Mouse (Mus musculus): ENCODE data around the gene Gpx6. TPM values are rescaled to one million over a fixed set of nuclear protein-coding genes. Genes with fewer than 3 reads are reported as not detected.

The Gpx6 gene
- polyA plus RNA-seq, 1 experiment from 2014 or later, result 0.27 TPM

DNA sequence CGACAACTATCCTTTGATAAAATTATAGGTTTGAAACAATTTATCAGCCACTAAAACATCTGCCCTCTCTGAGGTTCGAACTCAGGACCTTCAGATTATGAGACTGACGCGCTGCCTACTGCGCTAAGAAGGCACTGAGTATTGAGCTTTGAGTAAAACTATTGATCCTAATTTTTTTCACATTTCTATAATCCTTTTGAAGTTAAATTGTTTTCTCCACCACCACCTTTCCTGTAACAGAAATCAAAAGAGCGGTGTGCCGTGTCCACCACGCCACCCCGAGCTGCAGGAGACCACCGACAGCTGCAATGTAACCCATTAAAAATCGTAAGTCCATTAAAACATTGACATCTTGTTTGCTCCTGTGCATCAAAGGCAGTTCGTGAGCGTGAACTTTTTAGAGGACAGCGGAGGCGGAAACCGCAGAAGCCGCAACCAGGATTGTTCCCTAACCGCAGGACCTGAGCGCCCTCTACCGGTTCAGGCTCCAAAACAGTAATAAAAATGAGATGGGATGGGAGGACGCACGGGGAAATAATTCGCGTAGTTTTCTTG, 14.8 kb downstream of the Gpx6 start:
- under 1% methylated on average over 24 of the region's 24 CpGs for WGBS
- H3K27ac ChIP-seq (replicated peaks), result no peak overlapping the region
- ATAC-seq (ENCODE audit: low FRiP score, low read depth), result peak; percentile 78; the same call in 1 of the 2 replicates
- peaks cover 9% of the 10 kb centered on the region for H3K27me3 ChIP-seq
- 0 out of 2 replicates have a peak overlapping the region, but pooled peaks have one; percentile 9 for H3K9ac ChIP-seq
- no peaks in the 10 kb centered on the region for H3K36me3 ChIP-seq
- H3K4me2 ChIP-seq, result peak overlapping the region; percentile 60
- H3K4me3 ChIP-seq, result peak overlapping the region; percentile 43
- H3K9me3 ChIP-seq, result no peaks in the 10 kb centered on the region
- H3K4me1 ChIP-seq (replicated peaks), result peaks cover 13% of the 10 kb centered on the region

DNA sequence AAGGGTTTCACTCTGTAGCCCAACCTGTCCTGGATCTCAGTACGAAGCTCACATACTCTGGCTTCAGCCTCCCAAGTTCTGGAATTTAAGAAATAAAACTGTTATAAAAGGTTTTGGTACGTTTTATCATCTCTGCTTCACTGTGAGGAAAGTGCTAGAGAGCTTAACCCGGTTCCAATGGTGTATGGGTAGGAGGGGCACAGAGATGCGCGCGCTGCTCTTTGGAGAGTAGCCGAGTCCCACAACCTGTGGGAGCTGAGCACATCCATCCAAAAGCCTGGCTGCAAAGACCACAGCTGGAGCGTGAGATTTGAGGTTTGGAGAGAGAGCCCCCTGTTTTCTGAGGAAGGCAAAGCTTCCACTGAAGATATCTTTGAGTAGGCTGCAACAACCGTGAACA, 15.5 kb downstream of the Gpx6 start:
- Histone ChIP-seq H3K4me2 (peak overlapping the region; percentile 60), H3K9me3 (no peaks in the 10 kb centered on the region), H3K4me1 (replicated peaks) (peaks cover 13% of the 10 kb centered on the region), H3K27ac (replicated peaks) (no peak overlapping the region), H3K9ac (0 out of 2 replicates have a peak overlapping the region, but pooled peaks have one; percentile 9), H3K36me3 (no peaks in the 10 kb centered on the region), H3K27me3 (peaks cover 9% of the 10 kb centered on the region), H3K4me3 (peak overlapping the region; percentile 43)
- WGBS, result 2% methylated on average over 9 of the region's 9 CpGs
- peak; percentile 54; the same call in 1 of the 2 replicates for ATAC-seq (ENCODE audit: low FRiP score, low read depth)

DNA sequence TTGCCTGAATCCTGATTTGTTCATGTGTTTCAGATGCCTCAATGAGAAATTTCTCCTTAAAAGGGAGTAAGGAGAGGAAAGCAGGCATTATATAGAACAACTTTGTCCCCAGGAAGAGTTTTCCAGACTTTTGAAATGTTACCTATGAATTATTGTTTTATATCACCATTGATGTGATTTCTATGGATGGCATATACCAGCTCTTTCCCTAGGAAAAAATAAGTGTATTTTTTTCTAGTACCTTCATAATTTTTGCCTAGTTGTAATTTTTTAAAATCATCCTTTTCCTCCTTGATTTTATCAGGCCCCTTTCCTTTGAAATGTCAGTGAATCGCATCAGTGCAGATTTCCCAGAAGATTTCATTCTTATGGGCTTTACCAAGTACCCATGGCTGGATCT, 34.7 kb downstream of the Gpx6 start, which contains the start of gene Olfr1367:
Gene Olfr1367, plus strand, starts transcription at position 301 of the 400 bp plus-strand sequence.
- no peaks in the 10 kb centered on the region for H3K4me1 ChIP-seq (replicated peaks)
- no peaks in the 10 kb centered on the region for H3K9me3 ChIP-seq
- H3K4me3 ChIP-seq, result no peak within 1 kb of the TSS
- 96% methylated on average over 1 of the region's 1 CpGs for WGBS
- H3K27ac ChIP-seq (replicated peaks), result no peak within 1 kb of the TSS
- no peaks in the 10 kb centered on the region for H3K27me3 ChIP-seq
- ATAC-seq (ENCODE audit: low FRiP score, low read depth), result no peak
- no peak within 1 kb of the TSS for H3K4me2 ChIP-seq
- H3K36me3 ChIP-seq, result no peaks in the 10 kb centered on the region
- no peak within 1 kb of the TSS for H3K9ac ChIP-seq

DNA sequence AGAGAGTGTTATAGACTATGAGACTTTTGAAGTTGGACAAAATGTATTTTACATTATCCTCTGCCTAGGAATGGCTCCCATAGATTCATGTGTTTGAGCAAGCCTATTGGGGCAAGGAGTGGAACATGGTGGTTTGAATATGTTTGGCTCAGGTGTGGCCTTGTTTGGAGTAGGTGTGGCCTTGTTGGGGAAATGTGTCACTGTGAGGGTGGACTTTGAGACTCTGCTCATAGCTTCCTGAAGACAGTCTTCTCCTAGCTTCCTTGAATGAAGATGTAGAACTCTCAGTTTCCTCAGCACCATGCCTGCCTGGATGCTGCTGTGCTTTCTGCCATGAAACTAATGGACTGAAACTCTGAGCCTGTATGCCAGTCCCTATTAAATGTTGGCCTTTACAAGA, 38.7 kb downstream of the Gpx6 start:
- Histone ChIP-seq H3K4me1 (replicated peaks) (no peaks in the 10 kb centered on the region), H3K9me3 (no peaks in the 10 kb centered on the region), H3K9ac (no peak overlapping the region), H3K4me3 (no peak overlapping the region), H3K36me3 (no peaks in the 10 kb centered on the region), H3K4me2 (no peak overlapping the region), H3K27me3 (no peaks in the 10 kb centered on the region), H3K27ac (replicated peaks) (no peak overlapping the region)
- no peak for ATAC-seq (ENCODE audit: low FRiP score, low read depth)

DNA sequence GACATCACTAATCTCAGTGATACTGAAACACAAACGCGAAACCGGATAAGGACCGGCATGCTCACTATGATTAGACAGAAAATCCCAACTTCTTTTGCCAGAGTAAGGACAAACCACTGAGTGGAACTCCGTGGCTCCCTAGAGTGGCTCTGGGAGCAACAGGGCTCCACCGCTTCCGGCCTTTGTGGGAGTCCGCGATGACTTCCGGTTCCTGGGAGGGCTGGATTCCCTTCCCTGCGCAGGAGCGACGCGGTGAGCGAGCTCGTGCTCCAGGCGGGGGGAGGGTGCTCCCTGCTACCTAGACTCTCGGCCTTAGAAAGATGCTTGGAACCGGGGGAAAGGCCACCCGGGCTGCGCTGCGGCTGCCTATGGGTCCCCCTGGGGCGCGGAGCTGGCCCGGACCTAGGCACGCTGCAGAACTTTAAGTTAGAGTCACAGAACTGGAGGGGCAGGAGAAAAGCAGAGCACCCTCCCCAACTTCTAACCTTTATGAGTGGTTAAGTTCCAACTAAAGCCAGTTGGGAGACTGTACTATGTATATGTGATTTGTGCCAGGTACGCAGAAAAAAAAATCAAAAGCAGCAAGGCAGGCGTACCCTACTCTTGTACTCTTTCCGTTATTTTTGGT, 50.8 kb downstream of the Gpx6 start, which contains the start of gene Zscan12:
Gene Zscan12, plus strand, starts transcription at position 200 of the 628 bp plus-strand sequence.
- Histone ChIP-seq H3K27ac (replicated peaks) (peak within 1 kb of the TSS; percentile 69; the same call in 1 of the 2 replicates), H3K27me3 (no peaks in the 10 kb centered on the region), H3K4me3 (peak within 1 kb of the TSS; percentile 80), H3K9me3 (no peaks in the 10 kb centered on the region), H3K9ac (peak within 1 kb of the TSS; percentile 85), H3K4me2 (peak within 1 kb of the TSS; percentile 67), H3K4me1 (replicated peaks) (peaks cover 27% of the 10 kb centered on the region), H3K36me3 (peaks cover 9% of the 10 kb centered on the region)
- under 1% methylated on average over 29 of the region's 29 CpGs for WGBS
- ATAC-seq (ENCODE audit: low FRiP score, low read depth), result peak; percentile 100

DNA sequence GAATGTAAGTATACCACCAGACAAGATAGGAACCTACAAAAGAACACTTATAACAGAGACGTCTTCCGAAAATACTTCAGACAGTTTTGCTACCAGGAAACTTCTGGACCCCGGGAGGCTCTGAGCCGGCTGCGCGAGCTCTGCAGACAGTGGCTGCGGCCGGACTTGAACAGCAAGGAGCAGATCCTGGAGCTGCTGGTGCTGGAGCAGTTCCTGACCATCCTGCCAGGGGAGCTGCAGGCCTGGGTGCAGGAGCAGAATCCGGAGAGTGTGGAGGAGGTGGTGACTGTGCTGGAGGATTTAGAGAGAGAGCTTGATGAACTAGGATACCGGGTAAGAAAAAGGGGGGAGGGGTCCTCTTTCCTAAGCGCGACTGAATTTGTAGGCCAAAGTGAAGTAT, 51.8 kb downstream of the Gpx6 start:
- Histone ChIP-seq H3K4me1 (replicated peaks) (peaks cover 27% of the 10 kb centered on the region), H3K9ac (peak overlapping the region; percentile 85; the same call in 1 of the 2 replicates), H3K4me2 (peak overlapping the region; percentile 67), H3K27ac (replicated peaks) (no peak overlapping the region), H3K9me3 (no peaks in the 10 kb centered on the region), H3K36me3 (peaks cover 13% of the 10 kb centered on the region), H3K27me3 (no peaks in the 10 kb centered on the region), H3K4me3 (peak overlapping the region; percentile 80)
- no peak for ATAC-seq (ENCODE audit: low FRiP score, low read depth)
- WGBS, result 70% methylated on average over 12 of the region's 12 CpGs

DNA sequence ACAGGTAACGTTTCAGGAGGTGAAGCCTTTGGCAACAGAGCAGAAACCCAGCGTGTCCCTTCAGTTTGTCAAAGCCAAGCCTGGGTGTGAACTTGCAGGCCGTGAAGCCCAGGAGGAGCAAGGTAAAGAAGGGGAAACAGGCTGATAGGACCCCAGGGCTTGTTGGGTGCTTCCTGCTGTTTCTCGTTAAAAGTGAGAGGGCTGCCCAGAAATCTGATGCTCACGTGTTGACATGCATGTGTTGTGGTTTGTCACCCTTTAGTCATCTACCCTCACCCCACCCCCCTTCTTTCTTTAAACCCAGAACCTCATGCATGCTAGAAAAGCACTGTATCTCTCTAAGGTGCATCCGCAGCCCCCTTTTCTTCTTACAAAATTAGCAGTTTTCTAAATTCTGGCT, 54.7 kb downstream of the Gpx6 start:
- Histone ChIP-seq H3K9me3 (no peaks in the 10 kb centered on the region), H3K4me2 (no peak overlapping the region), H3K4me3 (no peak overlapping the region), H3K27ac (replicated peaks) (no peak overlapping the region), H3K4me1 (replicated peaks) (peaks cover 27% of the 10 kb centered on the region), H3K9ac (no peak overlapping the region), H3K27me3 (no peaks in the 10 kb centered on the region), H3K36me3 (peaks cover 37% of the 10 kb centered on the region)
- ATAC-seq (ENCODE audit: low FRiP score, low read depth), result no peak
- 80% methylated on average over 6 of the region's 6 CpGs for WGBS

Other genes with a start within 250 kb of the Gpx6 start
- not detected in 2 replicates for gene Olfr1370, start 237.2 kb upstream of the Gpx6 start, polyA plus RNA-seq (2015; fragmentation: Nextera tagmentation; extraction: Ambion mirVana)
- gene Olfr1369-ps1, start 200.6 kb upstream of the Gpx6 start, polyA plus RNA-seq (2015; fragmentation: Nextera tagmentation; extraction: Ambion mirVana), result 0.05 TPM in 1 of 2 replicates, not detected in the other
- not detected in 2 replicates for gene Olfr263, start 182.5 kb upstream of the Gpx6 start, polyA plus RNA-seq (2015; fragmentation: Nextera tagmentation; extraction: Ambion mirVana)
- gene Olfr1368, start 166.3 kb upstream of the Gpx6 start, polyA plus RNA-seq (2015; fragmentation: Nextera tagmentation; extraction: Ambion mirVana), result not detected in 2 replicates
- gene Trim27, start 132.7 kb upstream of the Gpx6 start, polyA plus RNA-seq (2015; fragmentation: Nextera tagmentation; extraction: Ambion mirVana), result 84.3 and 84.8 TPM in 2 replicates
- gene Gpx5, start 19.4 kb upstream of the Gpx6 start, polyA plus RNA-seq (2015; fragmentation: Nextera tagmentation; extraction: Ambion mirVana), result not detected in 2 replicates
- gene Olfr1367, start 34.8 kb downstream of the Gpx6 start, polyA plus RNA-seq (2015; fragmentation: Nextera tagmentation; extraction: Ambion mirVana), result not detected in 2 replicates
- gene Zscan12, start 50.7 kb downstream of the Gpx6 start, polyA plus RNA-seq (2015; fragmentation: Nextera tagmentation; extraction: Ambion mirVana), result 11.0 and 12.7 TPM in 2 replicates
- gene Zkscan3, start 90.6 kb downstream of the Gpx6 start, polyA plus RNA-seq (2015; fragmentation: Nextera tagmentation; extraction: Ambion mirVana), result 65.8 and 71.1 TPM in 2 replicates
- 2.8 and 4.2 TPM in 2 replicates for gene Pgbd1, start 128.9 kb downstream of the Gpx6 start, polyA plus RNA-seq (2015; fragmentation: Nextera tagmentation; extraction: Ambion mirVana)
- 23.7 and 24.3 TPM in 2 replicates for gene Zscan26, start 141.6 kb downstream of the Gpx6 start, polyA plus RNA-seq (2015; fragmentation: Nextera tagmentation; extraction: Ambion mirVana)
- 3.8 and 4.1 TPM in 2 replicates for gene Nkapl, start 156.4 kb downstream of the Gpx6 start, polyA plus RNA-seq (2015; fragmentation: Nextera tagmentation; extraction: Ambion mirVana)
- 8.1 and 10.5 TPM in 2 replicates for gene Zkscan4, start 166.8 kb downstream of the Gpx6 start, polyA plus RNA-seq (2015; fragmentation: Nextera tagmentation; extraction: Ambion mirVana)
- gene Gm10065, start 167.3 kb downstream of the Gpx6 start, polyA plus RNA-seq (2015; fragmentation: Nextera tagmentation; extraction: Ambion mirVana), result not detected in 2 replicates
- 0.39 and 0.55 TPM in 2 replicates for gene AK157302, start 183.1 kb downstream of the Gpx6 start, polyA plus RNA-seq (2015; fragmentation: Nextera tagmentation; extraction: Ambion mirVana)
- gene Gm11273, start 189.3 kb downstream of the Gpx6 start, polyA plus RNA-seq (2015; fragmentation: Nextera tagmentation; extraction: Ambion mirVana), result 8.8 and 11.9 TPM in 2 replicates
- gene Zkscan8, start 219.0 kb downstream of the Gpx6 start, polyA plus RNA-seq (2015; fragmentation: Nextera tagmentation; extraction: Ambion mirVana), result 4.5 and 5.0 TPM in 2 replicates
- 0.06 and 0.25 TPM in 2 replicates for gene Olfr1366, start 230.7 kb downstream of the Gpx6 start, polyA plus RNA-seq (2015; fragmentation: Nextera tagmentation; extraction: Ambion mirVana)
- 0.04 and 0.08 TPM in 2 replicates for gene Olfr1535, start 247.8 kb downstream of the Gpx6 start, polyA plus RNA-seq (2015; fragmentation: Nextera tagmentation; extraction: Ambion mirVana)